Mouse (Mus musculus) stomach, embryonic 16.5 days (tissue): ENCODE measurements at regions not wholly inside any gene's neighbourhood (a gene's known extent, or its start where the extent isn't known, plus 50 kb on each side); places are given as distances from the start of the nearest gene placed in this dataset.

ENCODE experiments used
- ATAC-seq: fragments of 200-750 bp; cut with Nextera tagmentation; 2 replicates; pipeline ENCODE4 v1.8.0; 2017; ENCODE audit warnings: moderate number of reproducible peaks, moderate TSS enrichment; ENCODE audit not compliant: insufficient read depth, low FRiP score
- H3K27ac ChIP-seq: fragments of 300-500 bp; sonication (generic); 2 replicates; pipeline ENCODE4 v1.5.1; 2014; ENCODE audit warnings: low read length
- H3K27me3 ChIP-seq: fragments of 300-500 bp; sonication (generic); 2 replicates; pipeline ENCODE4 v1.6.1; 2014; ENCODE audit warnings: low read length, control low read depth, mixed read lengths; ENCODE audit not compliant: control insufficient read depth, insufficient read depth
- H3K36me3 ChIP-seq: fragments of 300-500 bp; sonication (generic); 2 replicates; pipeline ENCODE4 v1.6.1; 2014; ENCODE audit warnings: low read length; ENCODE audit not compliant: control insufficient read depth, insufficient read depth
- H3K4me1 ChIP-seq: fragments of 300-500 bp; sonication (generic); 2 replicates; pipeline ENCODE4 v1.6.1; 2014; ENCODE audit warnings: low read length, control low read depth, mixed read lengths; ENCODE audit not compliant: control insufficient read depth, insufficient read depth
- H3K4me2 ChIP-seq: fragments of 300-500 bp; sonication (generic); 2 replicates; pipeline ENCODE4 v1.6.1; 2014; ENCODE audit warnings: low read depth, low read length, mixed read lengths
- H3K4me3 ChIP-seq: fragments of 300-500 bp; sonication (generic); replicated peaks from 2 replicates; pipeline ENCODE4 v1.5.1; 2014; ENCODE audit warnings: mild to moderate bottlenecking, low read length
- H3K9ac ChIP-seq: fragments of 300-500 bp; sonication (generic); 2 replicates; pipeline ENCODE4 v1.6.1; 2014; ENCODE audit warnings: low read length
- H3K9me3 ChIP-seq: fragments of 300-500 bp; sonication (generic); replicated peaks from 2 replicates; pipeline ENCODE4 v1.6.1; 2016; ENCODE audit warnings: low read length, control low read depth; ENCODE audit not compliant: control insufficient read depth
- WGBS: fragments of 180-500 bp; shearing (Covaris S2); extraction: QIAGEN DNeasy Blood & Tissue Kit; methylation state at CpG from one replicate; pipeline ENCODE4 v1.1.7; 2014; 5-methylcytosine and 5-hydroxymethylcytosine counted together

GRCm38 (mm10) chr1:83535461-83535860 is 127.5 kb upstream of the Sphkap start:
- H3K9ac ChIP-seq: no peak overlapping the region
- H3K36me3 ChIP-seq: no peaks in the 10 kb centered on the region
- no peak overlapping the region for H3K27ac ChIP-seq
- ATAC-seq: no peak
- H3K9me3 ChIP-seq: no peaks in the 10 kb centered on the region
- H3K4me1 ChIP-seq: no peaks in the 10 kb centered on the region
- H3K27me3 ChIP-seq: no peaks in the 10 kb centered on the region
- H3K4me3 ChIP-seq: no peak overlapping the region
- H3K4me2 ChIP-seq: no peak overlapping the region

GRCm38 (mm10) chr1:83527803-83528202 is 119.8 kb upstream of the Sphkap start:
- 64% methylated on average over 1 of the region's 1 CpGs for WGBS
- H3K4me1 ChIP-seq: no peaks in the 10 kb centered on the region
- ATAC-seq: no peak
- no peaks in the 10 kb centered on the region for H3K36me3 ChIP-seq
- no peak overlapping the region for H3K9ac ChIP-seq
- H3K27me3 ChIP-seq: no peaks in the 10 kb centered on the region
- no peak overlapping the region for H3K4me2 ChIP-seq
- no peak overlapping the region for H3K27ac ChIP-seq
- no peak overlapping the region for H3K4me3 ChIP-seq
- H3K9me3 ChIP-seq: no peaks in the 10 kb centered on the region

GRCm38 (mm10) chr1:83509356-83509755 is 101.4 kb upstream of the Sphkap start:
- no peaks in the 10 kb centered on the region for H3K27me3 ChIP-seq
- no peak overlapping the region for H3K9ac ChIP-seq
- H3K4me2 ChIP-seq: no peak overlapping the region
- 71% methylated on average over 5 of the region's 5 CpGs for WGBS
- H3K4me1 ChIP-seq: no peaks in the 10 kb centered on the region
- no peak overlapping the region for H3K4me3 ChIP-seq
- H3K9me3 ChIP-seq: no peaks in the 10 kb centered on the region
- ATAC-seq: no peak
- no peaks in the 10 kb centered on the region for H3K36me3 ChIP-seq
- no peak overlapping the region for H3K27ac ChIP-seq

- H3K27me3 ChIP-seq: no peaks in the 10 kb centered on the region
- H3K4me3 ChIP-seq: no peak overlapping the region
- 68% methylated on average over 2 of the region's 2 CpGs for WGBS
- H3K4me1 ChIP-seq: no peaks in the 10 kb centered on the region
- H3K9me3 ChIP-seq: no peaks in the 10 kb centered on the region
- no peak overlapping the region for H3K4me2 ChIP-seq
- no peak for ATAC-seq
- no peaks in the 10 kb centered on the region for H3K36me3 ChIP-seq
- H3K27ac ChIP-seq: no peak overlapping the region
- H3K9ac ChIP-seq: no peak overlapping the region
Measured at GRCm38 (mm10) chr1:83505386-83505785, 97.4 kb upstream of the Sphkap start.

DNA sequence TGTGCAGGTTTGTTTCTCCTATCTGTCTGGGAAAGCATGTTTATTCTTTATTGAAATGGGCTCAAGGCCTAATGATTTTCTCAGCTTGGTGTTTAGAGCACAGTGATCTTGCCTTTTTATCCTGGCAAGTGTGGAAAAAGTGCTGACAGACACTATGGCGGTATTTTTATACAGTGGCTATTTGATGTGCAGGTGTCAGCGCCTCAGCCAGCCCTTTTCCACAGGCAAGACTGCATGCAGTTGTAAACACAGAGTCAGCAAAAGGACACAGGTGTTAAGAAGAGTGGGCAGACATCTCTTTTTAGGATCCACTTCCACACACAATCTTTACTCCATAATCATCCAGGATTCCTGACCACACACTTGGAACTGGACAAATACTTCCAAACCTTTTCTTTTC is 88.9 kb upstream of the Sphkap start:
- no peak overlapping the region for H3K4me3 ChIP-seq
- H3K27me3 ChIP-seq: no peaks in the 10 kb centered on the region
- no peak overlapping the region for H3K4me2 ChIP-seq
- H3K9me3 ChIP-seq: no peaks in the 10 kb centered on the region
- H3K27ac ChIP-seq: no peak overlapping the region
- H3K4me1 ChIP-seq: no peaks in the 10 kb centered on the region
- no peak overlapping the region for H3K9ac ChIP-seq
- ATAC-seq: no peak
- H3K36me3 ChIP-seq: no peaks in the 10 kb centered on the region
- 66% methylated on average over 2 of the region's 2 CpGs for WGBS

- Histone ChIP-seq H3K36me3 (no peaks in the 10 kb centered on the region), H3K4me3 (no peak overlapping the region), H3K4me1 (no peaks in the 10 kb centered on the region), H3K27ac (no peak overlapping the region), H3K27me3 (no peaks in the 10 kb centered on the region), H3K9ac (no peak overlapping the region), H3K4me2 (no peak overlapping the region), H3K9me3 (no peaks in the 10 kb centered on the region)
- WGBS: 31% methylated on average over 2 of the region's 2 CpGs
- ATAC-seq: no peak
Measured at GRCm38 (mm10) chr1:83496380-83496779, 88.4 kb upstream of the Sphkap start.

GRCm38 (mm10) chr1:83495022-83495421 is 87.0 kb upstream of the Sphkap start:
- 76% methylated on average over 4 of the region's 4 CpGs for WGBS

DNA sequence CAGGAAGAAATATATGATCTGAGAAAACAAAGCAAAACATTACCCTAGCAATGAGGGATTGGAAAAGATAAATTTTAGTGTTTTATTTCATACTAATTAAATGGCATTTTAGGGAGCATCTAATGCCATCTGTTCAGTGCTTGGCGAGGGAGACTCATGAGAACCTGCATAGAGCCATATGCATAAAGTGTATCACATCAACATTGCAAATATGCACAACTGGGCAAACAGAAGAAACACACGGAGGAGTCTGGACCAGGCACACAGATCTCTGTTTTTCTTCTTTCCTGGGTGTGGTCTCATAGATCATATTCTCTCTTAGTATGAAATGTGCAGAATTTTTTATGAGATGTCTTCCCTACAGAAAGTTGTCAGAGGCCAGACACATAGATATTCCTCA is 71.1 kb upstream of the Sphkap start:
- no peak for ATAC-seq
- H3K4me1 ChIP-seq: no peaks in the 10 kb centered on the region
- H3K36me3 ChIP-seq: no peaks in the 10 kb centered on the region
- no peaks in the 10 kb centered on the region for H3K27me3 ChIP-seq
- H3K9me3 ChIP-seq: no peaks in the 10 kb centered on the region
- no peak overlapping the region for H3K27ac ChIP-seq
- no peak overlapping the region for H3K4me3 ChIP-seq
- no peak overlapping the region for H3K9ac ChIP-seq
- WGBS: 60% methylated on average over 2 of the region's 2 CpGs
- H3K4me2 ChIP-seq: no peak overlapping the region

More at GRCm38 (mm10) chr1:83495022-83495421, 87.0 kb upstream of the Sphkap start:
- Histone ChIP-seq H3K4me3 (no peak overlapping the region), H3K4me2 (no peak overlapping the region), H3K36me3 (no peaks in the 10 kb centered on the region), H3K27me3 (no peaks in the 10 kb centered on the region), H3K9me3 (no peaks in the 10 kb centered on the region), H3K4me1 (no peaks in the 10 kb centered on the region), H3K27ac (no peak overlapping the region), H3K9ac (no peak overlapping the region)
- ATAC-seq: no peak
